ENCODE assay signal across 10 mouse cellular contexts in genomic region chrX:71663374-71663773, GRCm38 (mm10). TPM values are rescaled to one million over a fixed set of nuclear protein-coding genes. Genes with fewer than 3 reads are reported as not detected.
A peak's percentile ranks its signal among the peaks of the same experiment; 100 is the strongest.
DNase-seq lines count a peak whose midpoint lies in the region; ATAC-seq and TF ChIP-seq lines count a peak whose summit lies in the region.
"Had no signal": no experiment of that assay in that cellular context is flagged by ENCODE, and none has a peak within 500 bp of the region (broad histone marks: within the 10 kb centered on the region; RNA-seq: fewer than 3 reads in every experiment).

TSS of gene Gpr50 (plus strand) at chrX:71663667.

- H3K27me3 ChIP-seq in heart, embryonic 13.5 days (replicated peaks): peaks cover 98% of the 10 kb centered on the region
- H3K27me3 ChIP-seq in heart, adult 2 months (ENCODE audit: control insufficient read depth, insufficient read depth, low read length): peaks cover 12% of the 10 kb centered on the region
- peaks cover 40% of the 10 kb centered on the region for H3K27me3 ChIP-seq in hindbrain, embryonic 11.5 days (ENCODE audit: control insufficient read depth, insufficient read depth, low read length)
- peaks cover 84% of the 10 kb centered on the region for H3K27me3 ChIP-seq in midbrain, embryonic 12.5 days

- peak within 1 kb of the TSS; percentile 54 for H3K4me3 ChIP-seq in heart, embryonic 13.5 days
- no peak within 1 kb of the TSS for H3K4me3 ChIP-seq in heart, adult 2 months
- H3K4me3 ChIP-seq in hindbrain, embryonic 11.5 days (ENCODE audit: low read depth, low read length): peak within 1 kb of the TSS; percentile 40
- peak within 1 kb of the TSS; percentile 49 for H3K4me3 ChIP-seq in midbrain, embryonic 12.5 days

- TF ChIP-seq CTCF in heart, adult 2 months (IDR thresholded peaks at IDR 0.05): no peak

- no peaks in the 10 kb centered on the region for H3K4me1 ChIP-seq in heart, embryonic 13.5 days
- H3K4me1 ChIP-seq in heart, adult 2 months (ENCODE audit: control insufficient read depth, insufficient read depth, low read length): no peaks in the 10 kb centered on the region
- no peaks in the 10 kb centered on the region for H3K4me1 ChIP-seq in hindbrain, embryonic 11.5 days (replicated peaks; ENCODE audit: control insufficient read depth, insufficient read depth, low read length)
- H3K4me1 ChIP-seq in midbrain, embryonic 12.5 days: no peaks in the 10 kb centered on the region

- H3K9ac ChIP-seq in heart, embryonic 13.5 days: peak within 1 kb of the TSS; percentile 56
- no peak within 1 kb of the TSS for H3K9ac ChIP-seq in heart, adult 2 months (ENCODE audit: low read depth, low read length)
- no peak within 1 kb of the TSS for H3K9ac ChIP-seq in hindbrain, embryonic 11.5 days (ENCODE audit: low read depth, low read length)
- H3K9ac ChIP-seq in midbrain, embryonic 12.5 days (replicated peaks): peak within 1 kb of the TSS; percentile 50

- no peaks in the 10 kb centered on the region for H3K36me3 ChIP-seq in heart, embryonic 13.5 days
- H3K36me3 ChIP-seq in heart, adult 2 months (ENCODE audit: control insufficient read depth, insufficient read depth, low read length): no peaks in the 10 kb centered on the region
- H3K36me3 ChIP-seq in hindbrain, embryonic 11.5 days (ENCODE audit: control insufficient read depth, insufficient read depth, low read length): no peaks in the 10 kb centered on the region
- H3K36me3 ChIP-seq in midbrain, embryonic 12.5 days: no peaks in the 10 kb centered on the region

- no peak for TF ChIP-seq POLR2A in heart, adult 2 months (IDR thresholded peaks at IDR 0.05; ENCODE audit: insufficient read depth, low read depth, low read length)

- ATAC-seq in heart, embryonic 13.5 days (ENCODE audit: extremely low read depth, insufficient number of reproducible peaks, low FRiP score, low TSS enrichment): no peak
- ATAC-seq in hindbrain, embryonic 11.5 days (ENCODE audit: low FRiP score): peak; percentile 51; the same call in 1 of the 2 replicates
- ATAC-seq in midbrain, embryonic 12.5 days (ENCODE audit: low FRiP score, low read depth): 0 out of 2 replicates have a peak, but pooled peaks have one; percentile 36
- ATAC-seq in megakaryocyte progenitor cell, adult 5-6 weeks (replicated peaks; ENCODE audit: poor library complexity): no peak

- intact Hi-C loops in heart, adult 2 months (cut with DNase I): no loop called here

- H3K27ac ChIP-seq in heart, embryonic 13.5 days (replicated peaks): no peak within 1 kb of the TSS
- no peak within 1 kb of the TSS for H3K27ac ChIP-seq in heart, adult 2 months
- H3K27ac ChIP-seq in hindbrain, embryonic 11.5 days (ENCODE audit: low read depth, low read length): no peak within 1 kb of the TSS
- no peak within 1 kb of the TSS for H3K27ac ChIP-seq in midbrain, embryonic 12.5 days (replicated peaks)

- H3K4me2 ChIP-seq in heart, embryonic 13.5 days: peak within 1 kb of the TSS; percentile 70
- peak within 1 kb of the TSS; percentile 72 for H3K4me2 ChIP-seq in hindbrain, embryonic 11.5 days (replicated peaks; ENCODE audit: low read depth, low read length)
- peak within 1 kb of the TSS; percentile 62 for H3K4me2 ChIP-seq in midbrain, embryonic 12.5 days (replicated peaks)

- DNase-seq in heart, adult 2 months: no peak
- peak; percentile 43 for DNase-seq in R1 (ENCODE audit: low read depth, low spot score)
- no peak for DNase-seq in hindbrain, embryonic 11.5 days (ENCODE audit: low spot score)
- no peak for DNase-seq in spleen, postnatal 10 days (ENCODE audit: low spot score in 2 of 2)
- DNase-seq in frontal cortex, adult 2 months (ENCODE audit: extremely low spot score in 1 of 2, low spot score in 1 of 2): no peak
- DNase-seq: layer of hippocampus, adult 9-11 months had no signal

- no peak for TF ChIP-seq EP300 in heart, adult 2 months (IDR thresholded peaks at IDR 0.05; ENCODE audit: insufficient read depth, low read depth, low read length)

- 21% methylated on average over 9 of the region's 9 CpGs for WGBS in heart, embryonic 13.5 days
- 43% methylated on average over 9 of the region's 9 CpGs for WGBS in heart, adult 2 months
- WGBS in hindbrain, embryonic 11.5 days: 37% methylated on average over 8 of the region's 9 CpGs
- 24% methylated on average over 9 of the region's 9 CpGs for WGBS in midbrain, embryonic 12.5 days

- no peaks in the 10 kb centered on the region for H3K79me2 ChIP-seq in heart, adult 2 months (replicated peaks; ENCODE audit: control insufficient read depth, insufficient read depth, low read length)

- peaks cover 12% of the 10 kb centered on the region; the same call in 1 of the 2 replicates for H3K9me3 ChIP-seq in heart, embryonic 13.5 days
- H3K9me3 ChIP-seq in hindbrain, embryonic 11.5 days (ENCODE audit: control insufficient read depth, low read length): peaks cover 6% of the 10 kb centered on the region
- peaks cover 7% of the 10 kb centered on the region; the same call in 1 of the 2 replicates for H3K9me3 ChIP-seq in midbrain, embryonic 12.5 days

RNA-seq across cellular contexts. Expression of gene Gpr50, which starts in this region (rescaled TPM):
- 1.1 and 1.5 TPM in 2 replicates for polyA plus RNA-seq in heart, embryonic 13.5 days (2015; fragmentation: Nextera tagmentation; extraction: Ambion mirVana)
- total RNA-seq in heart, adult 2 months (2021): not detected
- not detected in 2 replicates for polyA plus RNA-seq in heart, adult 2 months (2012; rRNA removed)
- polyA plus RNA-seq in hindbrain, embryonic 11.5 days (2014; fragmentation: Nextera tagmentation; extraction: Ambion mirVana): 1.3 and 1.4 TPM in 2 replicates
- polyA plus RNA-seq in midbrain, embryonic 12.5 days (2016; fragmentation: Nextera tagmentation; extraction: Ambion mirVana): 0.78 and 1.1 TPM in 2 replicates
- polyA plus RNA-seq in frontal cortex, adult 2 months (2012; rRNA removed): 0.88 and 1.9 TPM in 2 replicates
- not detected in 2 replicates for total RNA-seq in megakaryocyte progenitor cell, adult 5-6 weeks (2015)
- not detected in 2 replicates for total RNA-seq in megakaryocyte progenitor cell, adult 5-6 weeks (2017)
- polyA plus RNA-seq: C2C12 had no signal

Comparison
In these comparisons a context has a peak if more than half of its experiments do, and no peak if none do; other contexts are left out.
1. H3K9ac ChIP-seq: peak in heart, embryonic 13.5 days (single experiment) and midbrain, embryonic 12.5 days (single experiment); none in heart, adult 2 months (single experiment) and hindbrain, embryonic 11.5 days (single experiment).
2. ATAC-seq: peak in hindbrain, embryonic 11.5 days (single experiment) and midbrain, embryonic 12.5 days (single experiment); none in heart, embryonic 13.5 days (single experiment) and megakaryocyte progenitor cell, adult 5-6 weeks (single experiment).
3. Peak in every context shown above with its lines, with median percentiles within 50 percentile points of each other: H3K4me2 ChIP-seq.